Mouse (Mus musculus): ENCODE results near the gene Kcnh5. TPM values are rescaled to one million over a fixed set of nuclear protein-coding genes. Genes with fewer than 3 reads are reported as not detected.

Gene Kcnh5
- polyA plus RNA-seq, 1 experiment: not detected

GRCm38 (mm10) chr12:75031970-75032864 lies 144.9 kb downstream of the Kcnh5 start:
- Histone ChIP-seq H3K27ac (ENCODE audit: insufficient read depth, low read length) (no peak overlapping the region), H3K4me1 (ENCODE audit: control insufficient read depth, insufficient read depth, low read length) (no peaks in the 10 kb centered on the region), H3K36me3 (ENCODE audit: control insufficient read depth, insufficient read depth, low read length, poor library complexity, severe bottlenecking) (no peaks in the 10 kb centered on the region), H3K9ac (ENCODE audit: low read depth, poor library complexity, severe bottlenecking) (no peak overlapping the region), H3K27me3 (ENCODE audit: control insufficient read depth, insufficient read depth, low read length, poor library complexity, severe bottlenecking) (no peaks in the 10 kb centered on the region), H3K4me3 (ENCODE audit: low read depth, low read length) (no peak overlapping the region), H3K9me3 (replicated peaks; ENCODE audit: control insufficient read depth, insufficient read depth, low read length, poor library complexity, severe bottlenecking) (peaks cover 3% of the 10 kb centered on the region; the same call in 1 of the 2 replicates)
- TF ChIP-seq POLR2A (IDR thresholded peaks at IDR 0.05; ENCODE audit: insufficient read depth, low read length): no peak
- no peak for TF ChIP-seq EP300 (IDR thresholded peaks at IDR 0.05; ENCODE audit: insufficient read depth, low read depth, low read length)

- Histone ChIP-seq H3K4me3 (ENCODE audit: low read depth, low read length) (no peak overlapping the region), H3K9ac (ENCODE audit: low read depth, poor library complexity, severe bottlenecking) (no peak overlapping the region), H3K36me3 (ENCODE audit: control insufficient read depth, insufficient read depth, low read length, poor library complexity, severe bottlenecking) (no peaks in the 10 kb centered on the region), H3K27me3 (ENCODE audit: control insufficient read depth, insufficient read depth, low read length, poor library complexity, severe bottlenecking) (no peaks in the 10 kb centered on the region), H3K4me1 (ENCODE audit: control insufficient read depth, insufficient read depth, low read length) (no peaks in the 10 kb centered on the region), H3K27ac (ENCODE audit: insufficient read depth, low read length) (no peak overlapping the region), H3K9me3 (replicated peaks; ENCODE audit: control insufficient read depth, insufficient read depth, low read length, poor library complexity, severe bottlenecking) (no peaks in the 10 kb centered on the region)
- no peak for TF ChIP-seq POLR2A (IDR thresholded peaks at IDR 0.05; ENCODE audit: insufficient read depth, low read length)
- TF ChIP-seq CTCF (IDR thresholded peaks at IDR 0.05; ENCODE audit: low read depth, low read length): no peak
- no peak for TF ChIP-seq EP300 (IDR thresholded peaks at IDR 0.05; ENCODE audit: insufficient read depth, low read depth, low read length)
Measured at GRCm38 (mm10) chr12:74971187-74971586, 205.9 kb downstream of the Kcnh5 start.

GRCm38 (mm10) chr12:74969420-74969819 lies 207.7 kb downstream of the Kcnh5 start:
- Histone ChIP-seq H3K4me3 (ENCODE audit: low read depth, low read length) (no peak overlapping the region), H3K9me3 (replicated peaks; ENCODE audit: control insufficient read depth, insufficient read depth, low read length, poor library complexity, severe bottlenecking) (no peaks in the 10 kb centered on the region), H3K36me3 (ENCODE audit: control insufficient read depth, insufficient read depth, low read length, poor library complexity, severe bottlenecking) (no peaks in the 10 kb centered on the region), H3K9ac (ENCODE audit: low read depth, poor library complexity, severe bottlenecking) (no peak overlapping the region), H3K27ac (ENCODE audit: insufficient read depth, low read length) (no peak overlapping the region), H3K4me1 (ENCODE audit: control insufficient read depth, insufficient read depth, low read length) (no peaks in the 10 kb centered on the region), H3K27me3 (ENCODE audit: control insufficient read depth, insufficient read depth, low read length, poor library complexity, severe bottlenecking) (no peaks in the 10 kb centered on the region)
- no peak for TF ChIP-seq POLR2A (IDR thresholded peaks at IDR 0.05; ENCODE audit: insufficient read depth, low read length)
- no peak for TF ChIP-seq EP300 (IDR thresholded peaks at IDR 0.05; ENCODE audit: insufficient read depth, low read depth, low read length)
- TF ChIP-seq CTCF (IDR thresholded peaks at IDR 0.05; ENCODE audit: low read depth, low read length): no peak

GRCm38 (mm10) chr12:74966266-74966665 lies 210.9 kb downstream of the Kcnh5 start:
- H3K4me3 ChIP-seq (ENCODE audit: low read depth, low read length): no peak overlapping the region
- H3K9me3 ChIP-seq (replicated peaks; ENCODE audit: control insufficient read depth, insufficient read depth, low read length, poor library complexity, severe bottlenecking): no peaks in the 10 kb centered on the region
- H3K9ac ChIP-seq (ENCODE audit: low read depth, poor library complexity, severe bottlenecking): no peak overlapping the region
- no peaks in the 10 kb centered on the region for H3K4me1 ChIP-seq (ENCODE audit: control insufficient read depth, insufficient read depth, low read length)
- no peaks in the 10 kb centered on the region for H3K27me3 ChIP-seq (ENCODE audit: control insufficient read depth, insufficient read depth, low read length, poor library complexity, severe bottlenecking)
- H3K27ac ChIP-seq (ENCODE audit: insufficient read depth, low read length): no peak overlapping the region
- no peak for TF ChIP-seq CTCF (IDR thresholded peaks at IDR 0.05; ENCODE audit: low read depth, low read length)
- TF ChIP-seq EP300 (IDR thresholded peaks at IDR 0.05; ENCODE audit: insufficient read depth, low read depth, low read length): no peak
- no peak for TF ChIP-seq POLR2A (IDR thresholded peaks at IDR 0.05; ENCODE audit: insufficient read depth, low read length)
- no peaks in the 10 kb centered on the region for H3K36me3 ChIP-seq (ENCODE audit: control insufficient read depth, insufficient read depth, low read length, poor library complexity, severe bottlenecking)

- no peak overlapping the region for H3K27ac ChIP-seq (ENCODE audit: insufficient read depth, low read length)
- TF ChIP-seq POLR2A (IDR thresholded peaks at IDR 0.05; ENCODE audit: insufficient read depth, low read length) (no peak), CTCF (IDR thresholded peaks at IDR 0.05; ENCODE audit: low read depth, low read length) (no peak), EP300 (IDR thresholded peaks at IDR 0.05; ENCODE audit: insufficient read depth, low read depth, low read length) (no peak)
- H3K36me3 ChIP-seq (ENCODE audit: control insufficient read depth, insufficient read depth, low read length, poor library complexity, severe bottlenecking): no peaks in the 10 kb centered on the region
- H3K27me3 ChIP-seq (ENCODE audit: control insufficient read depth, insufficient read depth, low read length, poor library complexity, severe bottlenecking): no peaks in the 10 kb centered on the region
- no peak overlapping the region for H3K4me3 ChIP-seq (ENCODE audit: low read depth, low read length)
- H3K9ac ChIP-seq (ENCODE audit: low read depth, poor library complexity, severe bottlenecking): no peak overlapping the region
- H3K4me1 ChIP-seq (ENCODE audit: control insufficient read depth, insufficient read depth, low read length): no peaks in the 10 kb centered on the region
- H3K9me3 ChIP-seq (replicated peaks; ENCODE audit: control insufficient read depth, insufficient read depth, low read length, poor library complexity, severe bottlenecking): no peaks in the 10 kb centered on the region
Measured at GRCm38 (mm10) chr12:74952661-74953060, 224.5 kb downstream of the Kcnh5 start.

All from ES-Bruce4 (cell line).